Comparison of ENCODE assay signal across 8 mouse cellular contexts in genomic region chr5:74126015-74126896, GRCm38 (mm10). TPM values are rescaled to one million over a fixed set of nuclear protein-coding genes. Genes with fewer than 3 reads are reported as not detected.
DNase-seq lines count a peak whose midpoint lies in the region; ATAC-seq lines count a peak whose summit lies in the region.

No protein-coding gene starts in this region.

- intact Hi-C loops in left cerebral cortex, postnatal 4 days (cut with DNase I), result no loop called here

- peaks cover 14% of the 10 kb centered on the region for H3K4me1 ChIP-seq in embryonic facial prominence, embryonic 10.5 days
- H3K4me1 ChIP-seq in intestine, embryonic 15.5 days (replicated peaks), result 0 out of 2 replicates have a peak, but pooled peaks cover 8% of the 10 kb centered on the region

- ATAC-seq in intestine, embryonic 15.5 days, result peak; percentile 96

- H3K9me3 ChIP-seq in embryonic facial prominence, embryonic 10.5 days, result 0 out of 2 replicates have a peak, but pooled peaks cover 7% of the 10 kb centered on the region
- H3K9me3 ChIP-seq in intestine, embryonic 15.5 days, result no peaks in the 10 kb centered on the region

- peak overlapping the region; percentile 21; the same call in 1 of the 2 replicates for H3K9ac ChIP-seq in intestine, embryonic 15.5 days

- peak; percentile 67 for DNase-seq in layer of hippocampus, adult 11-12 months (ENCODE audit: low spot score)
- DNase-seq in layer of hippocampus, postnatal 25 days (ENCODE audit: extremely low spot score in 1 of 2, low spot score in 1 of 2), result no peak
- peak; percentile 77 for DNase-seq in embryonic facial prominence, embryonic 10.5 days (ENCODE audit: low spot score)
- DNase-seq in gastrocnemius, postnatal 4 days (ENCODE audit: low spot score in 2 of 2), result peak; percentile 20 to 66
- DNase-seq in left cerebral cortex, postnatal 4 days, result peak; percentile 70
- peak; percentile 83 for DNase-seq in mesoderm, embryonic 11.5 days (ENCODE audit: low read depth, low spot score)
- peak; percentile 41 for DNase-seq in right cerebral cortex, postnatal 4 days

- H3K36me3 ChIP-seq in embryonic facial prominence, embryonic 10.5 days (replicated peaks), result no peaks in the 10 kb centered on the region
- H3K36me3 ChIP-seq in intestine, embryonic 15.5 days, result no peaks in the 10 kb centered on the region

- H3K4me2 ChIP-seq in intestine, embryonic 15.5 days (replicated peaks), result peak overlapping the region; percentile 50

- 62% methylated on average over 32 of the region's 32 CpGs for WGBS in embryonic facial prominence, embryonic 10.5 days
- 64% methylated on average over 32 of the region's 32 CpGs for WGBS in intestine, embryonic 15.5 days

- peak overlapping the region; percentile 39 for H3K4me3 ChIP-seq in embryonic facial prominence, embryonic 10.5 days
- H3K4me3 ChIP-seq in intestine, embryonic 15.5 days (replicated peaks), result peak overlapping the region; percentile 35

- H3K27ac ChIP-seq in embryonic facial prominence, embryonic 10.5 days (replicated peaks), result peak overlapping the region; percentile 76
- H3K27ac ChIP-seq in intestine, embryonic 15.5 days, result no peak overlapping the region

- H3K27me3 ChIP-seq in embryonic facial prominence, embryonic 10.5 days (replicated peaks; ENCODE audit: low read depth, poor library complexity, severe bottlenecking), result no peaks in the 10 kb centered on the region
- no peaks in the 10 kb centered on the region for H3K27me3 ChIP-seq in intestine, embryonic 15.5 days (replicated peaks)

RNA-seq across cellular contexts. Expression of gene Usp46, which starts 58.0 kb away (rescaled TPM):
- 100 to 1,000 TPM; 139 to 140 TPM for total RNA-seq in layer of hippocampus, postnatal 25 days (2021)
- 41.6 and 43.2 TPM in 2 replicates for polyA plus RNA-seq in embryonic facial prominence, embryonic 10.5 days (2016; fragmentation: Nextera tagmentation; extraction: Ambion mirVana)
- 10 to 100 TPM; 39.0 to 41.3 TPM for total RNA-seq in gastrocnemius, postnatal 4 days (2021)
- 18.7 and 22.9 TPM in 2 replicates for polyA plus RNA-seq in intestine, embryonic 15.5 days (2015; fragmentation: Nextera tagmentation; extraction: Ambion mirVana)
- 100 to 1,000 TPM; 111 to 115 TPM for total RNA-seq in left cerebral cortex, postnatal 4 days (2021)

Comparison
In these comparisons a context has a peak if more than half of its experiments do, and no peak if none do; other contexts are left out.
1. DNase-seq: peak in layer of hippocampus, adult 11-12 months (single experiment), embryonic facial prominence, embryonic 10.5 days (single experiment), gastrocnemius, postnatal 4 days (2 of 2), left cerebral cortex, postnatal 4 days (single experiment), mesoderm, embryonic 11.5 days (single experiment) and right cerebral cortex, postnatal 4 days (single experiment); none in layer of hippocampus, postnatal 25 days (0 of 2).